Mouse (Mus musculus) G1E (cell line): Measurements from ENCODE around the gene Gm17662. TPM values are rescaled to one million over a fixed set of nuclear protein-coding genes. Genes with fewer than 3 reads are reported as not detected.

Source experiments
- ATAC-seq: 2 replicates; pipeline ENCODE4 v1.8.0; 2016; ENCODE audit warnings: mild to moderate bottlenecking; ENCODE audit not compliant: insufficient number of reproducible peaks, poor library complexity, low FRiP score, severe bottlenecking; ENCODE audit errors: extremely low read depth
- DNase-seq: peaks from one replicate; pipeline ENCODE4 v3.0.0; 2012; ENCODE audit warnings: low spot score
- H3K27me3 ChIP-seq: 2 replicates; pipeline ENCODE4 v1.6.1; 2012; ENCODE audit warnings: mild to moderate bottlenecking, low read length, inconsistent platforms; ENCODE audit not compliant: insufficient read depth
- H3K36me3 ChIP-seq: replicated peaks from 2 replicates; pipeline ENCODE3; 2012; ENCODE audit warnings: mild to moderate bottlenecking, inconsistent platforms
- H3K4me1 ChIP-seq: 2 replicates; pipeline ENCODE4 v1.6.1; 2012; ENCODE audit warnings: low read depth, low read length, inconsistent platforms, mixed read lengths; ENCODE audit not compliant: insufficient read depth
- H3K4me3 ChIP-seq: 2 replicates; pipeline ENCODE4 v1.5.1; 2012; ENCODE audit warnings: low read depth, mild to moderate bottlenecking, inconsistent platforms, low read length, moderate library complexity, mixed read lengths
- H3K9me3 ChIP-seq: replicated peaks from 2 replicates; pipeline ENCODE4 v1.6.1; 2012; ENCODE audit warnings: inconsistent platforms
- CTCF ChIP-seq: IDR thresholded peaks from 2 replicates; pipeline ENCODE4 v1.5.1; 2012; ENCODE audit warnings: low read depth, low read length, inconsistent platforms, mixed read lengths
- GATA1 ChIP-seq: IDR thresholded peaks from 2 replicates; pipeline ENCODE4 v1.6.1; 2012; ENCODE audit warnings: borderline replicate concordance, low read length, inconsistent platforms, mixed read lengths
- GATA2 ChIP-seq: IDR thresholded peaks from 2 replicates; pipeline ENCODE4 v1.6.1; 2012; ENCODE audit warnings: low read depth, low read length, inconsistent platforms, borderline replicate concordance
- POLR2AphosphoS5 ChIP-seq: IDR thresholded peaks from 2 replicates; pipeline ENCODE4 v1.6.1; 2012; ENCODE audit warnings: low read depth, low read length, inconsistent platforms; ENCODE audit not compliant: insufficient replicate concordance
- TAL1 ChIP-seq: conservative IDR thresholded peaks from 2 replicates; pipeline ENCODE4 v1.6.1; 2012; ENCODE audit warnings: low read depth, low read length, inconsistent platforms, mixed read lengths
- polyA plus RNA-seq: library from polyadenylated mRNA; stranded (reverse); fragments of >175 nt; gene quantifications from 2 replicates; pipeline ENCODE4 v1.2.3, GENCODE M21; 2012
- total RNA-seq, 2 experiments: library from RNA; stranded (forward) in 1 of 2; stranded (reverse) in 1 of 2; fragments of 200-1000 nt in 1 of 2; fragments of >200 nt in 1 of 2; fragmentation: Nextera tagmentation in 1 of 2; gene quantifications; 2 replicates each; pipeline ENCODE4 v1.2.3; 2014 to 2017

Gene Gm17662
- total and polyA plus RNA-seq, 3 experiments, result not detected

DNA sequence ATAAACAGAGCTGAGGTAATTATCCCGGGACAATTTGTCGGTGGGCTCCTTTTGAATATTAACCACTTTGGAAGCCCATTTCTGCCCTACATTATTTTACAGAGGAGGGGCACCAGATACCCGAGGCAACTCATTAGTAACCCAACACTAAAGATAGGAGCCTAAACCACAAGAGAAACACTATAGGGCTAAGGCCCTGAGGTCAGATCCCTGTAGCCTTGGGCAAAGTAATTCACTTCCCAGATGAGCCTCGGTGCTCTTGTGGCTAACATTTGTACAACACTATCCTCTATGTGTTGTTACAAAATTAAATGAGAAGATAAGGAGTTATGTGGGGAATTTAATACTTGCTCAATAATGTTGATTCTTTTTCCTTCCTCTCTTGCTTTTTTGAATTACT is 13.6 kb upstream of the Gm17662 start:
- no peak for DNase-seq

DNA sequence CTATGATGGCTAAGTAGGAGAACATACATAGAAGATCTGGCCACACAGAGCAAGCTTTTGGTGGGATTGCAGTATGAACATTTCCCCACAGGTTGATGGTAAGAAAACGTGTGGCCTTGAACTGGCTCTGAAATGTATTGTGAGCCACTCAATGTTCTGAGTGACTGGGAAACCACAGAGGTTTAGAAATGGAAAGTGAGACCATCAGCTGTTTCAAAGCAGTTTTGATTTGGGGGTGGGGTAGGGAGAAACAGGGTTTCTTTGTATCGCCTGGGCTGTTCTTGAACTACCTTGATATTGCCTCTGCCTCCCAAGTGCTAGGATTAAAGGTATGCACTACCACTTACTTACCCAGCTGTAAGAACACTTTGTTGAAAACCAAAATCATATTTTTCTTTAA is 1.9 kb upstream of the Gm17662 start:
- H3K36me3 ChIP-seq, result no peaks in the 10 kb centered on the region
- peaks cover 31% of the 10 kb centered on the region for H3K9me3 ChIP-seq
- ATAC-seq (no peak), DNase-seq (no peak)
- no peaks in the 10 kb centered on the region for H3K27me3 ChIP-seq
- H3K4me1 ChIP-seq, result no peaks in the 10 kb centered on the region
- no peak overlapping the region for H3K4me3 ChIP-seq
- TF ChIP-seq CTCF, result no peak
- TF ChIP-seq GATA2, result no peak
- TF ChIP-seq TAL1, result no peak
- TF ChIP-seq GATA1, result no peak
- no peak for TF ChIP-seq POLR2AphosphoS5

More for the DNA sequence above, 13.6 kb upstream of the Gm17662 start:
- no peak for ATAC-seq
- Histone ChIP-seq H3K4me3 (no peak overlapping the region), H3K4me1 (no peaks in the 10 kb centered on the region), H3K27me3 (no peaks in the 10 kb centered on the region), H3K36me3 (no peaks in the 10 kb centered on the region), H3K9me3 (peaks cover 25% of the 10 kb centered on the region)
- TF ChIP-seq GATA2 (no peak), CTCF (no peak), POLR2AphosphoS5 (no peak), TAL1 (no peak), GATA1 (no peak)

DNA sequence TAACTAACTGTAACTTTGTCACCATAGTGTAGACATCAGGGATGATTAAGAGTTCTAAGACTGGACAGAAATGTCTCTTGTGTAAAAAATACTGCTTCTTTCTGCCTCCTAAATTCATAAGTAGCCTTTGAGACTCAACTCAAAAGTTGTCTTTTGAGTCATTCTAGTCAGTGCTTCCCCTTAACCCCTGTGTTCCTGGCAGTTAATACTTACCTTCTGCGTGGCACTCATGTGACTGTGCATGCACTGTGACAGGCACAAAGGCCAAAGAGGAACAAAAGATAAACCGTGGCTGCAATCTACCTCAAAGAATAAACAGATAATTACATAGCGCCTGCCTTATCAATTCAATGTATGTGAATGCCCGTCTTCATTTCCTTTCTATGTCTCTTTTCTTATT is 694 bp downstream of the Gm17662 start:
- DNase-seq (no peak), ATAC-seq (no peak)
- no peaks in the 10 kb centered on the region for H3K27me3 ChIP-seq
- H3K4me3 ChIP-seq, result no peak overlapping the region
- peaks cover 41% of the 10 kb centered on the region for H3K9me3 ChIP-seq
- H3K36me3 ChIP-seq, result no peaks in the 10 kb centered on the region
- no peaks in the 10 kb centered on the region for H3K4me1 ChIP-seq
- TF ChIP-seq CTCF (no peak), GATA1 (no peak), GATA2 (no peak), POLR2AphosphoS5 (no peak), TAL1 (no peak)

DNA sequence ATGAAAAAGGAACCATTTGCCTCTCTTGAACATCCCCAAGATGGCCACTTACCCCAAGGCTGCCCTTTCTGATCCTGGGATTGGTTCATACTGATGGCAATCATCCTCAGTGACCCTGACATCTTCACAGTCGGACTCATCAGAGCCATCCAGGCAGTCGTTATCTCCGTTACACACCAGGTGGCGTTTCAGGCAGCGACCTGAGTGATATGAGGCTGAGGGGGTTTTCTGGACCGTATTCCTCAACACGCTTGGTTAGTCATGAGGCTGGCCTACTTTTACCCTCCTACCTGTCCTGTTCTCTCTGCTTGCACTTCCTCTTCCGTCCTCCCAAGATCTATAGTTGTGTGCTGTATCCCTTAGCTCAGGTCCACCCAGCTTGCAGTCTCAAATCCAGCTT is 4.1 kb downstream of the Gm17662 start:
- no peaks in the 10 kb centered on the region for H3K4me1 ChIP-seq
- no peaks in the 10 kb centered on the region for H3K36me3 ChIP-seq
- H3K4me3 ChIP-seq, result no peak overlapping the region
- H3K9me3 ChIP-seq, result peaks cover 45% of the 10 kb centered on the region
- no peak for DNase-seq
- ATAC-seq, result no peak
- H3K27me3 ChIP-seq, result no peaks in the 10 kb centered on the region
- TF ChIP-seq TAL1, result no peak
- no peak for TF ChIP-seq POLR2AphosphoS5
- TF ChIP-seq CTCF, result no peak
- TF ChIP-seq GATA1, result no peak
- no peak for TF ChIP-seq GATA2

DNA sequence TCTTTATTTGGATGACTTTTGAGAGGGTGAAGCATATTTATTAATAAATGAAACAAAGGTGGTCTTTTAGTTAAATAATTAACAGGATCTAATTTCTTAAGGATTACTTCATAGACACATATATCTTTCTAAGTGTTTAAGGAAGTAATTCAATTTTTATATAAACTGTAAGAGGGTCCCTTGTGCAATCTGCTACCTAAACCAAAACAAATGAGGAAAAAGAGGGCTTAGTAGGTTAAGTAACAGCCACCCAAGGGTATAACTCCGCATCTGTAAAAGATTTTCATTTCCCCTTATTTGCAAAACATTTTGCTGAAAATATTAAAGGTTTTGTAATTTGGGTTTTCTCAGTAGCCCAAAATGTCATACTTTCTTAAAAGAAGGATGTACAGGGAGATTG is 7.3 kb downstream of the Gm17662 start:
- Histone ChIP-seq H3K36me3 (no peaks in the 10 kb centered on the region), H3K4me1 (no peaks in the 10 kb centered on the region), H3K27me3 (no peaks in the 10 kb centered on the region), H3K4me3 (no peak overlapping the region), H3K9me3 (peaks cover 36% of the 10 kb centered on the region)
- DNase-seq (no peak), ATAC-seq (no peak)
- TF ChIP-seq GATA1 (no peak), POLR2AphosphoS5 (no peak), GATA2 (no peak), CTCF (no peak), TAL1 (no peak)

DNA sequence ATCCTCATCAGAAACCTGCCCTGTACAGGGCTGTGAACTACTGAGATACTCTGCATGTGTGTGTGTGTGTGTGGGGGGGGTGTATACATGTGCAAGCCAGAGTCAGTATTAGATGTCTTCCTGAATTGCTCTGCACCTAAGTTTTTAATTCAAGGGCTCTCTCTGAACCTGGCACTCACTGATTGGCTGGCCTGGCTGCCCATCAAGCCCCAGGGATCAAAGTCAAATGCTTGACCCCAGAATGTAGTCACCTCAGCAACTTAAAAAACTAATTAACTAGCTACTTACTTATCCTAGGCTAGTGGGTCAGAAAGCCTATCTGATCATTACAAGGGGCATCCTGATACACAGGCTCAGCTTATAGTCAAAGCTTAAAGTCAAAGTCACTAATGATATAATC is 12.5 kb downstream of the Gm17662 start:
- H3K4me3 ChIP-seq, result no peak overlapping the region
- H3K27me3 ChIP-seq, result no peaks in the 10 kb centered on the region

DNA sequence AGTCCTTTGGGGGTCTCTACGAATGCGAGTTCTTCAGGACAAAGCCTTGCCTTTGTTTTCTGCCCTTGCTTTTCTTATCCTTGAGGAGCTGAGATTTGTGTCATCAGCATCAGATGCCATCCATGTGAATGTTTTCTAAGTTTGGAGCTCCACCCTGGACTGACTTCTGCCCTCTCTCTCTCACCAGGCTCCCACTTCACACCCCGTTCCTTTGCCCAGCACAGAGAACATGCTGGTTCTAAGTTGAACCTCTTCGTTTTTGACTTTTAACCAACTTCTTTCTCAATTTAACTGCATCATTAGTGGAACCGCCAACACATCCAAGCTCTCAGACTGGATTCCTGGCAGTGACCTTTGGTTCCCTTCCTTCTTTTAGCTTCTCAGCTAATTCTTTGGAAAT is 13.1 kb downstream of the Gm17662 start:
- H3K36me3 ChIP-seq, result no peaks in the 10 kb centered on the region
- H3K27me3 ChIP-seq, result no peaks in the 10 kb centered on the region
- TF ChIP-seq GATA2 (no peak), GATA1 (no peak), TAL1 (no peak), POLR2AphosphoS5 (no peak)
- ATAC-seq (no peak), DNase-seq (no peak)
- peaks cover 32% of the 10 kb centered on the region for H3K9me3 ChIP-seq
- no peaks in the 10 kb centered on the region for H3K4me1 ChIP-seq
- H3K4me3 ChIP-seq, result no peak overlapping the region

More for the DNA sequence above, 12.5 kb downstream of the Gm17662 start:
- TF ChIP-seq GATA2 (no peak), GATA1 (no peak), POLR2AphosphoS5 (no peak), CTCF (no peak), TAL1 (no peak)
- Histone ChIP-seq H3K4me1 (no peaks in the 10 kb centered on the region), H3K36me3 (no peaks in the 10 kb centered on the region), H3K9me3 (peaks cover 36% of the 10 kb centered on the region)
- ATAC-seq (no peak), DNase-seq (no peak)
